Mouse (Mus musculus): ENCODE measurements around the gene Armc9.
A peak's percentile ranks its signal among the peaks of the same experiment; 100 is the strongest.

Gene Armc9

GRCm38 (mm10) chr1:86174602-86175001 lies 20.0 kb downstream of the Armc9 start:
- DNase-seq (ENCODE audit: low read depth, low spot score) = no peak

- DNase-seq (ENCODE audit: low read depth, low spot score) = no peak
Observed at GRCm38 (mm10) chr1:86176066-86176465, 21.5 kb downstream of the Armc9 start.

GRCm38 (mm10) chr1:86178462-86179253 lies 24.1 kb downstream of the Armc9 start:
- peak; percentile 86 for DNase-seq (ENCODE audit: low read depth, low spot score)

DNA sequence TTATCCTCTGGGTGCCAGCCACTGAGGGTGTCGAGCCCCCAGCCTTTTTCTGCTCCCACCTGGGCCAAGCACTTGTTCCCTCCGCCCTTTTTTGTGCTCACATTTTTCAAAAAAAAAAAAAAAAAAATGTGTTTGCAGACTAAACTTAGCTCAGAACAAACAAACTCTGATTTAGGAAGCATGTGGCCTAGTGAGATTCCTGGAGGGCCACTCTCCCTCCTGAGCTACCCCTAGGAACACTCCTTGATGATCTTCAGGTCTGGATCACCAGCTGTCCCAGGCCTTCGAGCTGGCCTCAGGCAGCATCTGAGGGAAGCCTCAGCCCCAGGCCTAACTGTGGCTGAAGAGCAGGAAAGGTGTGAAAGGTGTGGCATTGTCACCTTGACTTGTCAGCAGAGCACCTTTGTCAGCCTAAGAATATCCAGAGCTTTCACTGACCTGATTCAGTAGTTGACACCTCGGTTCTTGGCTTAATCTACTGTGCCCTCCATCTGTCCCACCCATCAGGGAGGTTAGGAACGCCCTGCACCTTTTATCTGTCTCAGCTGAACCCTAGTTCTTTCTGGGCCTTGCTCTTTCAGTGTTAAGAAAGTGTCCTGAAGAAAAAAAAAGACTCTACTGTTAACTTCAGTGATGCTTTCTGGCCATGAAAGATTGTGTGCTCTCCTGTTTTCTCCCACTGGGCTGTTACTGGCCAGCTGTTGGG lies 27.6 kb downstream of the Armc9 start:
- no peak for DNase-seq (ENCODE audit: low read depth, low spot score)

GRCm38 (mm10) chr1:86183577-86184263 lies 29.1 kb downstream of the Armc9 start:
- DNase-seq (ENCODE audit: low read depth, low spot score) = no peak

- DNase-seq (ENCODE audit: low read depth, low spot score) = no peak
Observed at GRCm38 (mm10) chr1:86186762-86187161, 32.2 kb downstream of the Armc9 start.

DNA sequence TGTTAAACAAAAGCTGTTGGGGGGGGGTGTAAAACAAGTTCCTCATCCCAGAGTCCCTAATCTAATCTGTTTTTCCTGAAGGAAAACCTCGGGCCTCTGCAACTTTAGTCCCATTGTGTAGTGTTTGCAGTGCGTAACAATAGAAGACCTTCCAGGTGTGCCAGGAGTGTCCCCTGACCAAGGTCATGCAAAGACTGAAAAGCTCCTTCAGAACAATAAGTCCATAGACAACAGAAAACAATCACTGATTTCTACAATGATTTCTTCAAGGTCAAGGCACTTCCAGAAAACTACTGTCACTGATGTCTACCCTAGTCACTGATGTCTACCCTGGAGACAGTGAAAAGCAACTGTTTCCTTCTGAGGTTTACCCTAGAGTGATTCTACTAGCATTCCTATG lies 33.3 kb downstream of the Armc9 start:
- no peak for DNase-seq (ENCODE audit: low read depth, low spot score)

- DNase-seq (ENCODE audit: low read depth, low spot score) = no peak
Observed at GRCm38 (mm10) chr1:86188271-86188670, 33.7 kb downstream of the Armc9 start.

- no peak for DNase-seq (ENCODE audit: low read depth, low spot score)
Observed at GRCm38 (mm10) chr1:86189034-86189702, 34.6 kb downstream of the Armc9 start.

DNA sequence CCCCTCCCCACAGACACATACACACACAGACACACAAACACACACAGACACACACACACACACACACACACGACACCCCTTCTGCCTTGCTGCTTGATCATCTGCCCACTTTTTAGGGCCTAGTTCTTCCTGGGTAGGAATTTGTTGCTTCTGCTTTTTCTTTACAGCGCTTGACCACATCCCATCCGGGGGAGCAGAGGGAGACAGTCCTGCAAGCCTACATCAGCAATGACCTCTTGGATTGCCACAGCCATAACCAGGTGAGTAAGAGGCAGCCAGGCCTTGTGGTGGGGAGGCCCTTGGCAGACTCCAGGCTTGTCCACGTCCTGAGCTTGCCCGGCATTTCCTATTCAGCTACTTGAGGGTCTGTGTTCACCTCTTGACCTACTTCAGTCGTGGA lies 36.3 kb downstream of the Armc9 start:
- no peak for DNase-seq (ENCODE audit: low read depth, low spot score)

- no peak for DNase-seq (ENCODE audit: low read depth, low spot score)
Observed at GRCm38 (mm10) chr1:86194044-86194443, 39.5 kb downstream of the Armc9 start.

DNA sequence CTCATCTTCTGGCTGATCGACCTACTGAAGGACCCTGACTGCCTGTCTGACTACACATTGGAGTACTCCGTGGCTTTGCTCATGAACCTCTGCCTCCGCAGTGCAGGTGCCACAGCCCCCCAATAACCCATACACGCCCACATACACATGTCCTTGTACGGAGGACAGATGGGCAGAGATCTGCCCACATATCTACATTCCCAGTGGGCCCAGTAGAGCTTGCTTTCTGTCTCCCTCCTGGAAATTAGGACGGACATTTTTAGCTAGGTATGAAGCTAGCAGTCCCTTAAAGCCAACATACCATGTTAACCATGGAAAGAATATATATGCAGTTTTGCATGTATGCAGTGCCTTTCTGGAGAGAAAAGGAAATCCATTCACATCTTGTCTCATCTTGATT lies 43.7 kb downstream of the Armc9 start:
- DNase-seq (ENCODE audit: low read depth, low spot score) = no peak

- DNase-seq (ENCODE audit: low read depth, low spot score) = no peak
Observed at GRCm38 (mm10) chr1:86199026-86199425, 44.4 kb downstream of the Armc9 start.

DNA sequence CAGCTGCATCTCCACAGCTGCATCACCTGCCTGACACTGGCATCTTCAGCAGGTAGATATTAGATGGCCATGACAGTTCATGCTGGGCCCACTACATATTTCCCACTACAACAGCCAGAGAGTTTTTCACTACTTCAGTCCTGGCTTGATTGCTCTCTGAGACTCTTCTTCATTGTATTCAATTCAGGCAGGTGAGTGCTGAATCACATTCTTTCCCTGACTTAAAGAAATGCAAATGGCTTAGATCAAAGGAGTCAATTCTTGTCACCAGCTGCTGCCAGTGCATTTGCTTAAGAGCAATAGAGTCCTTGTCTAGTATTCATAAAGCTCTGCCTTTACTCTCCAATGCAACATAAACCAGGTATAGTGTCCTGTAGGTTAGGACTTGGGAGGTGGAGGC lies 46.7 kb downstream of the Armc9 start:
- DNase-seq (ENCODE audit: low read depth, low spot score) = no peak

- no peak for DNase-seq (ENCODE audit: low read depth, low spot score)
Observed at GRCm38 (mm10) chr1:86202617-86203219, 48.1 kb downstream of the Armc9 start.

GRCm38 (mm10) chr1:86210676-86211075 lies 56.1 kb downstream of the Armc9 start:
- DNase-seq (ENCODE audit: low read depth, low spot score) = no peak

DNA sequence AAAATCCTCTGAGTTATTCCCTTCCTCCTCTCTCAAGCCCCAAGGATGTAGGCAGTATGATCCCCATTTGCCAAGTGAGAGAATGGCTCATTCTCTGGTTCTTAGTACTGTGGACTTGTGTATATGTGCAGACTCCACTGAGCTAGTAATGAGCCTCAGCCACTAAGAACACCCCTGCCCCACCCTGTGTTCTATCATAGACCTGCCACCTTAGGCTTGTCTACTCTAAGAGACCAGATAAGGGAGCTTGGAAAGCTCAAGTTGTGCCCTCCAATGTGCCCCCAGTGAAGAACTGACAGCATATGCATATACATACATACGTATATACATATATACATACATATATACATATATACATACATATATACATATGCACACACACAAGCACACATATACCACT lies 56.9 kb downstream of the Armc9 start:
- DNase-seq (ENCODE audit: low read depth, low spot score) = no peak

- no peak for DNase-seq (ENCODE audit: low read depth, low spot score)
Observed at GRCm38 (mm10) chr1:86212731-86213130, 58.2 kb downstream of the Armc9 start.

DNA sequence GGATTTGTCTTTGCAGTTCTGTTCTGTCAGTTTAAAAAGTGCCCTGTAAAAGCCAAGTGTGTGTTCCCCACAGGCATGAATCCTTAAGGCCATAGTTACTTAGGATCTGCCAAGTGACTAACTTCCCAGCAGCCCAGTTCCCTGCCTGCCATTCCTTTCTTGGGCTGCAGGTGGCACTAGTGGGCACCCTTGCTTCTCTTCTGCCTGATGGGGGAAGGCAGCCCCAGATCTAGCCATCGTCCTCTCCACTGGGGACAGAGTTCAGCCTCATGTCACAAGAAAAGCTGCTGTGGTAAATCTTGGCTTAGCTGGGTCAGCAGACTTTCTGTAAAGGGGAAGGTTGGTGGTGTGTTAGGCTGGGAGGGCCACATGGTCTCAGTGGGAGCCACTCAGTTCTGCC lies 59.6 kb downstream of the Armc9 start:
- DNase-seq (ENCODE audit: low read depth, low spot score) = peak; percentile 75

- no peak for DNase-seq (ENCODE audit: low read depth, low spot score)
Observed at GRCm38 (mm10) chr1:86215297-86215696, 60.7 kb downstream of the Armc9 start.

DNA sequence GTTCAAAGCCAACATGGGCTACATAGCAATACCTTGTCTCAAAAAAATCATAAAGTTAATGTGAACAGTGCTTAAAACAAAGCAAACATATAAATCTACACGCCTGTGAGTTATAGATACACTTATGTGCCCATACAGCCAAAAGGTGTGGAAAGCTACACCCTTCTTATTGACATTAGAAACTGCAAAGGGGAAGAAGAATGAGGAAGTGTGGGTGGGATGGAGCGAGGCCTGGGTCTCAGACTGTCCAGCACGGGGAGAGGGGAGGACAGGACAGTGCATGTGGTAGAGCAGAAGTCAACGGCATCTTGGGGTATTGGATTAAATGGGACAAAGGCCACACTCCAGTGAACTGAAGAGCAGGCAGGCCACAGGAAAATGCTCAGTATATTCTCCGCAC lies 61.8 kb downstream of the Armc9 start:
- no peak for DNase-seq (ENCODE audit: low read depth, low spot score)

- peak; percentile 24 for DNase-seq (ENCODE audit: low read depth, low spot score)
Observed at GRCm38 (mm10) chr1:86217976-86218375, 63.4 kb downstream of the Armc9 start.

Data from forelimb bud, embryonic 11.5 days (tissue).